ENCODE assay signal across 35 mouse cellular contexts in the genomic region with DNA sequence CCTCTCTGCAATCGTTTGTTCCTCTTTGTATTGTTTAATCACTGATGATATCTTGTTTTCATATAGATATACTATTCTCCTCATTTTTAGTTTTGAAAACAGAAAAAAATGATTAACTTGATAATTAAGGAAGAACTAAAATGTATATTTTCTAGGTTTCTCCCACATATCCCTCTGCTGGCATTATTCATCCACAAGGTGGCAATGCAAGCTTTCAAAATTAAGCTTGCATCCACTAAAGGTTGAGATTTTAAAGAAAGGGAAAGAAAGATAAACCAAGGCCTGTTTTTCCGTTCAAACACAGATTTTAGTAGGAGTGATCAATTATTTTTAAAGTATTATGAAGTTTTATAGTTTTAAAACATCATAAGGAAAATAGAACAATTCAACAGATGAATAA.
DNase-seq lines count a peak whose midpoint lies in the region; ATAC-seq and TF ChIP-seq lines count a peak whose summit lies in the region.
"Had no signal": no experiment of that assay in that cellular context is flagged by ENCODE, and none has a peak within 500 bp of the region (broad histone marks: within the 10 kb centered on the region; RNA-seq: fewer than 3 reads in every experiment).

No protein-coding gene starts in this region.

- DNase-seq in kidney, postnatal 0 days (ENCODE audit: low spot score) = no peak
- no peak for DNase-seq in kidney, postnatal 25 days
- DNase-seq in midbrain, embryonic 14.5 days = peak; percentile 24
- peak; percentile 3 for DNase-seq in brain, adult 2 months (ENCODE audit: low read depth, low spot score)
- no peak for DNase-seq in stomach, postnatal 0 days (ENCODE audit: low spot score)
- DNase-seq: adrenal gland, adult 8-10 months; cerebellum, adult 11-12 months; cerebellum, adult 9-11 months; gastrocnemius, postnatal 25 days; heart, adult 18-20 months; heart, postnatal 4 days; kidney, adult 18-20 months; kidney, postnatal 4 days; layer of hippocampus, adult 9-11 months; left cerebral cortex, postnatal 4 days; liver, postnatal 0 days; right cerebral cortex, postnatal 14 days; thymus, adult 18-20 months; thymus, postnatal 25 days had no signal

- H3K4me3 ChIP-seq in kidney, postnatal 0 days (replicated peaks; ENCODE audit: low read depth, low read length) = no peak overlapping the region
- no peak overlapping the region for H3K4me3 ChIP-seq in midbrain, embryonic 14.5 days (replicated peaks; ENCODE audit: low read depth, low read length)
- no peak overlapping the region for H3K4me3 ChIP-seq in midbrain, embryonic 13.5 days (replicated peaks)
- H3K4me3 ChIP-seq in stomach, postnatal 0 days (ENCODE audit: low read depth, low read length) = no peak overlapping the region
- no peak overlapping the region for H3K4me3 ChIP-seq in neural tube, embryonic 15.5 days (replicated peaks)
- H3K4me3 ChIP-seq: erythroblast, embryonic 14.5 days; forebrain, embryonic 12.5 days; kidney, embryonic 15.5 days; liver, embryonic 12.5 days; midbrain, embryonic 15.5 days; myocyte; neural tube, embryonic 12.5 days; stomach, embryonic 15.5 days had no signal

- TF ChIP-seq EP300 in stomach, postnatal 0 days (optimal IDR thresholded peaks at IDR 0.05) = no peak

- no peaks in the 10 kb centered on the region for H3K4me1 ChIP-seq in kidney, postnatal 0 days (replicated peaks; ENCODE audit: insufficient read depth, low read length)
- no peaks in the 10 kb centered on the region for H3K4me1 ChIP-seq in midbrain, embryonic 14.5 days (ENCODE audit: control insufficient read depth, insufficient read depth, low read length)
- H3K4me1 ChIP-seq in midbrain, embryonic 13.5 days (replicated peaks) = no peaks in the 10 kb centered on the region
- H3K4me1 ChIP-seq in stomach, postnatal 0 days (replicated peaks; ENCODE audit: control insufficient read depth, insufficient read depth) = no peaks in the 10 kb centered on the region
- no peaks in the 10 kb centered on the region for H3K4me1 ChIP-seq in neural tube, embryonic 15.5 days
- H3K4me1 ChIP-seq: forebrain, embryonic 12.5 days; kidney, embryonic 15.5 days; liver, embryonic 12.5 days; midbrain, embryonic 15.5 days; neural tube, embryonic 12.5 days; stomach, embryonic 15.5 days had no signal

- no peak overlapping the region for H3K27ac ChIP-seq in kidney, postnatal 0 days
- H3K27ac ChIP-seq in midbrain, embryonic 14.5 days (replicated peaks; ENCODE audit: low read depth, low read length) = no peak overlapping the region
- H3K27ac ChIP-seq in midbrain, embryonic 13.5 days = no peak overlapping the region
- H3K27ac ChIP-seq in stomach, postnatal 0 days (replicated peaks) = no peak overlapping the region
- no peak overlapping the region for H3K27ac ChIP-seq in neural tube, embryonic 15.5 days (replicated peaks)
- H3K27ac ChIP-seq: forebrain, embryonic 12.5 days; hindbrain, embryonic 14.5 days; kidney, embryonic 15.5 days; liver, embryonic 12.5 days; macrophage; midbrain, embryonic 15.5 days; neural tube, embryonic 12.5 days; stomach, embryonic 15.5 days had no signal

- no peak overlapping the region for H3K9ac ChIP-seq in kidney, postnatal 0 days (ENCODE audit: low read depth, low read length)
- H3K9ac ChIP-seq in midbrain, embryonic 14.5 days (replicated peaks; ENCODE audit: low read length) = no peak overlapping the region
- H3K9ac ChIP-seq in midbrain, embryonic 13.5 days (replicated peaks) = no peak overlapping the region
- H3K9ac ChIP-seq in stomach, postnatal 0 days (ENCODE audit: low read length) = no peak overlapping the region
- H3K9ac ChIP-seq in neural tube, embryonic 15.5 days (replicated peaks) = no peak overlapping the region
- H3K9ac ChIP-seq: forebrain, embryonic 12.5 days; hindbrain, embryonic 14.5 days; kidney, embryonic 15.5 days; liver, embryonic 12.5 days; liver, postnatal 0 days; midbrain, embryonic 15.5 days; neural tube, embryonic 12.5 days; stomach, embryonic 15.5 days had no signal

- no peaks in the 10 kb centered on the region for H3K9me3 ChIP-seq in kidney, postnatal 0 days (replicated peaks; ENCODE audit: low read length)
- no peaks in the 10 kb centered on the region for H3K9me3 ChIP-seq in midbrain, embryonic 14.5 days (ENCODE audit: control insufficient read depth, low read length)
- H3K9me3 ChIP-seq in midbrain, embryonic 13.5 days = no peaks in the 10 kb centered on the region
- H3K9me3 ChIP-seq in stomach, postnatal 0 days (ENCODE audit: control insufficient read depth, low read length) = no peaks in the 10 kb centered on the region
- no peaks in the 10 kb centered on the region for H3K9me3 ChIP-seq in neural tube, embryonic 15.5 days (replicated peaks)
- H3K9me3 ChIP-seq: forebrain, embryonic 12.5 days; kidney, embryonic 15.5 days; liver, embryonic 12.5 days; midbrain, embryonic 15.5 days; neural tube, embryonic 12.5 days; stomach, embryonic 15.5 days had no signal

- no peaks in the 10 kb centered on the region for H3K27me3 ChIP-seq in kidney, postnatal 0 days (ENCODE audit: insufficient read depth, low read length)
- no peaks in the 10 kb centered on the region for H3K27me3 ChIP-seq in midbrain, embryonic 14.5 days (ENCODE audit: control insufficient read depth, insufficient read depth, low read length)
- no peaks in the 10 kb centered on the region for H3K27me3 ChIP-seq in midbrain, embryonic 13.5 days
- no peaks in the 10 kb centered on the region for H3K27me3 ChIP-seq in stomach, postnatal 0 days (ENCODE audit: control insufficient read depth, insufficient read depth, low read length)
- H3K27me3 ChIP-seq in neural tube, embryonic 15.5 days (replicated peaks) = no peaks in the 10 kb centered on the region
- H3K27me3 ChIP-seq: CH12.LX; forebrain, embryonic 12.5 days; kidney, embryonic 15.5 days; liver, embryonic 12.5 days; midbrain, embryonic 15.5 days; neural tube, embryonic 12.5 days; stomach, embryonic 15.5 days had no signal

- no peaks in the 10 kb centered on the region for H3K36me3 ChIP-seq in kidney, postnatal 0 days (ENCODE audit: insufficient read depth, low read length)
- no peaks in the 10 kb centered on the region for H3K36me3 ChIP-seq in midbrain, embryonic 14.5 days (ENCODE audit: control insufficient read depth, insufficient read depth, low read length)
- H3K36me3 ChIP-seq in midbrain, embryonic 13.5 days = no peaks in the 10 kb centered on the region
- H3K36me3 ChIP-seq in stomach, postnatal 0 days (ENCODE audit: control insufficient read depth, insufficient read depth, low read length) = no peaks in the 10 kb centered on the region
- no peaks in the 10 kb centered on the region for H3K36me3 ChIP-seq in neural tube, embryonic 15.5 days
- H3K36me3 ChIP-seq: forebrain, embryonic 12.5 days; kidney, embryonic 15.5 days; liver, embryonic 12.5 days; midbrain, embryonic 15.5 days; neural tube, embryonic 12.5 days; stomach, embryonic 15.5 days had no signal

- ATAC-seq in kidney, postnatal 0 days (replicated peaks; ENCODE audit: low FRiP score, low read depth) = no peak
- ATAC-seq in midbrain, embryonic 14.5 days (ENCODE audit: low FRiP score, low TSS enrichment) = no peak
- ATAC-seq in midbrain, embryonic 13.5 days = no peak
- ATAC-seq in stomach, postnatal 0 days (ENCODE audit: low FRiP score, low TSS enrichment) = no peak
- ATAC-seq in neural tube, embryonic 15.5 days (ENCODE audit: low FRiP score) = no peak
- ATAC-seq: inflammation-experienced regulatory T-cells, adult 6 months; liver, embryonic 12.5 days; liver, postnatal 0 days; lung, postnatal 0 days; midbrain, embryonic 15.5 days had no signal

- TF ChIP-seq CTCF in kidney, postnatal 0 days (IDR thresholded peaks at IDR 0.05; ENCODE audit: low read depth) = 0 out of 2 replicates have a peak, but pooled peaks have one; percentile 13
- TF ChIP-seq CTCF in stomach, postnatal 0 days (IDR thresholded peaks at IDR 0.05; ENCODE audit: low read depth) = peak; percentile 9; the same call in 1 of the 2 replicates

- no peak overlapping the region for H3K4me2 ChIP-seq in kidney, postnatal 0 days (ENCODE audit: low read length)
- H3K4me2 ChIP-seq in midbrain, embryonic 14.5 days (ENCODE audit: low read length) = no peak overlapping the region
- no peak overlapping the region for H3K4me2 ChIP-seq in midbrain, embryonic 13.5 days (replicated peaks)
- no peak overlapping the region for H3K4me2 ChIP-seq in stomach, postnatal 0 days (replicated peaks; ENCODE audit: low read depth)
- no peak overlapping the region for H3K4me2 ChIP-seq in neural tube, embryonic 15.5 days
- H3K4me2 ChIP-seq: forebrain, embryonic 12.5 days; heart, embryonic 11.5 days; hindbrain, embryonic 14.5 days; kidney, embryonic 15.5 days; liver, embryonic 12.5 days; midbrain, embryonic 15.5 days; neural tube, embryonic 12.5 days; stomach, embryonic 15.5 days had no signal

- 59% methylated on average over 2 of the region's 2 CpGs for WGBS in kidney, postnatal 0 days
- 60% methylated on average over 2 of the region's 2 CpGs for WGBS in midbrain, embryonic 14.5 days
- WGBS in midbrain, embryonic 13.5 days = 59% methylated on average over 2 of the region's 2 CpGs
- 52% methylated on average over 2 of the region's 2 CpGs for WGBS in stomach, postnatal 0 days
- WGBS in neural tube, embryonic 15.5 days = 66% methylated on average over 2 of the region's 2 CpGs

Comparison
In these comparisons a context has a peak if more than half of its experiments do, and no peak if none do; other contexts are left out.
1. DNase-seq: peak in midbrain, embryonic 14.5 days (single experiment) and brain, adult 2 months (single experiment); none in kidney, postnatal 0 days (single experiment), kidney, postnatal 25 days (0 of 2) and stomach, postnatal 0 days (single experiment).